Mouse (Mus musculus) erythroblast, embryonic 14.5 days (primary cell): ENCODE results near the gene Slc4a5.

Experiments
- GATA1 ChIP-seq: IDR thresholded peaks from 2 replicates; pipeline ENCODE4 v1.6.1; 2012; ENCODE audit warnings: low read length, inconsistent platforms, mixed read lengths
- TAL1 ChIP-seq: IDR thresholded peaks from 3 replicates; pipeline ENCODE4 v1.6.1; 2012; ENCODE audit warnings: low read length, inconsistent platforms, mixed read lengths

- TF ChIP-seq GATA1 (no peak), TAL1 (no peak)
Measured at GRCm38 (mm10) chr6:83311206-83311605, 91.6 kb downstream of the Slc4a5 start.
